Mouse (Mus musculus): ENCODE results near the gene Edc3.
"Not testable (repeated sequence)": the region's sequence is repeated elsewhere in the genome, so short reads cannot be mapped to it uniquely, and the experiment has no call there.

The Edc3 gene

GRCm38 (mm10) chr9:57706496-57706895 lies 1.8 kb upstream of the Edc3 start:
- no peak for DNase-seq (ENCODE audit: low spot score)

GRCm38 (mm10) chr9:57708720-57709274 lies 457 bp downstream of the Edc3 start:
- DNase-seq (ENCODE audit: low spot score) = no peak

- DNase-seq (ENCODE audit: low spot score) = not testable (repeated sequence)
Measured at GRCm38 (mm10) chr9:57710214-57710613, 1.9 kb downstream of the Edc3 start.

- DNase-seq (ENCODE audit: low spot score) = no peak
Measured at GRCm38 (mm10) chr9:57712194-57712593, 3.9 kb downstream of the Edc3 start.

GRCm38 (mm10) chr9:57718408-57718807 lies 10.1 kb downstream of the Edc3 start:
- no peak for DNase-seq (ENCODE audit: low spot score)

GRCm38 (mm10) chr9:57720736-57721135 lies 12.4 kb downstream of the Edc3 start:
- no peak for DNase-seq (ENCODE audit: low spot score)

GRCm38 (mm10) chr9:57722371-57722770 lies 14.0 kb downstream of the Edc3 start:
- DNase-seq (ENCODE audit: low spot score) = no peak

GRCm38 (mm10) chr9:57723315-57723715 lies 15.0 kb downstream of the Edc3 start:
- peak; percentile 54 for DNase-seq (ENCODE audit: low spot score)

- DNase-seq (ENCODE audit: low spot score) = no peak
Measured at GRCm38 (mm10) chr9:57723796-57724195, 15.5 kb downstream of the Edc3 start.

- no peak for DNase-seq (ENCODE audit: low spot score)
Measured at GRCm38 (mm10) chr9:57724701-57725100, 16.4 kb downstream of the Edc3 start.

GRCm38 (mm10) chr9:57728312-57728711 lies 20.0 kb downstream of the Edc3 start:
- DNase-seq (ENCODE audit: low spot score) = no peak

GRCm38 (mm10) chr9:57733606-57734005 lies 25.3 kb downstream of the Edc3 start:
- no peak for DNase-seq (ENCODE audit: low spot score)

- DNase-seq (ENCODE audit: low spot score) = no peak
Measured at GRCm38 (mm10) chr9:57739863-57740262, 31.5 kb downstream of the Edc3 start.

- DNase-seq (ENCODE audit: low spot score) = no peak
Measured at GRCm38 (mm10) chr9:57744462-57745091, 36.2 kb downstream of the Edc3 start.

- no peak for DNase-seq (ENCODE audit: low spot score)
Measured at GRCm38 (mm10) chr9:57747067-57747466, 38.7 kb downstream of the Edc3 start.

- no peak for DNase-seq (ENCODE audit: low spot score)
Measured at GRCm38 (mm10) chr9:57748137-57748536, 39.8 kb downstream of the Edc3 start.

- no peak for DNase-seq (ENCODE audit: low spot score)
Measured at GRCm38 (mm10) chr9:57748831-57749230, 40.5 kb downstream of the Edc3 start.

- no peak for DNase-seq (ENCODE audit: low spot score)
Measured at GRCm38 (mm10) chr9:57750901-57751300, 42.6 kb downstream of the Edc3 start.

GRCm38 (mm10) chr9:57757578-57757977 lies 49.2 kb downstream of the Edc3 start:
- DNase-seq (ENCODE audit: low spot score) = no peak

GRCm38 (mm10) chr9:57758528-57758927 lies 50.2 kb downstream of the Edc3 start:
- no peak for DNase-seq (ENCODE audit: low spot score)

- DNase-seq (ENCODE audit: low spot score) = peak; percentile 65
Measured at GRCm38 (mm10) chr9:57759289-57759688, 50.9 kb downstream of the Edc3 start.

- DNase-seq (ENCODE audit: low spot score) = no peak
Measured at GRCm38 (mm10) chr9:57760416-57761146, 52.2 kb downstream of the Edc3 start.

Data from ovary, postnatal 36 days (tissue).